Mouse (Mus musculus) embryonic fibroblast, embryonic 13.5 days (primary cell): ENCODE data around the gene Thada. TPM values are rescaled to one million over a fixed set of nuclear protein-coding genes. Genes with fewer than 3 reads are reported as not detected.

ENCODE experiments used
- H3K27ac ChIP-seq: 2 replicates; pipeline ENCODE4 v1.5.1; 2012; ENCODE audit warnings: low read length, control low read depth, inconsistent platforms; ENCODE audit not compliant: insufficient read depth
- H3K4me1 ChIP-seq: 2 replicates; pipeline ENCODE4 v1.6.1; 2011; ENCODE audit warnings: low read length; ENCODE audit not compliant: control insufficient read depth, insufficient read depth
- H3K4me3 ChIP-seq: 2 replicates; pipeline ENCODE4 v1.5.1; 2011; ENCODE audit warnings: mild to moderate bottlenecking, control low read depth, low read length; ENCODE audit not compliant: insufficient read depth
- CTCF ChIP-seq: IDR thresholded peaks from 2 replicates; pipeline ENCODE4 v1.5.1; 2011; ENCODE audit warnings: mild to moderate bottlenecking, control low read depth, low read length, moderate library complexity, borderline replicate concordance; ENCODE audit not compliant: insufficient read depth
- POLR2A ChIP-seq: IDR thresholded peaks from 2 replicates; pipeline ENCODE4 v1.6.1; 2011; ENCODE audit warnings: low read depth, mild to moderate bottlenecking, control low read depth, low read length, moderate library complexity
- polyA plus RNA-seq: library from polyadenylated mRNA; stranded (reverse); fragments of >200 nt; gene quantifications from 2 replicates; pipeline ENCODE4 v1.2.4, GENCODE M21; 2011; ENCODE audit warnings: low read depth; ENCODE audit not compliant: missing spikeins, insufficient read length

Gene Thada
- polyA plus RNA-seq, 1 experiment, result 20.3 TPM

DNA sequence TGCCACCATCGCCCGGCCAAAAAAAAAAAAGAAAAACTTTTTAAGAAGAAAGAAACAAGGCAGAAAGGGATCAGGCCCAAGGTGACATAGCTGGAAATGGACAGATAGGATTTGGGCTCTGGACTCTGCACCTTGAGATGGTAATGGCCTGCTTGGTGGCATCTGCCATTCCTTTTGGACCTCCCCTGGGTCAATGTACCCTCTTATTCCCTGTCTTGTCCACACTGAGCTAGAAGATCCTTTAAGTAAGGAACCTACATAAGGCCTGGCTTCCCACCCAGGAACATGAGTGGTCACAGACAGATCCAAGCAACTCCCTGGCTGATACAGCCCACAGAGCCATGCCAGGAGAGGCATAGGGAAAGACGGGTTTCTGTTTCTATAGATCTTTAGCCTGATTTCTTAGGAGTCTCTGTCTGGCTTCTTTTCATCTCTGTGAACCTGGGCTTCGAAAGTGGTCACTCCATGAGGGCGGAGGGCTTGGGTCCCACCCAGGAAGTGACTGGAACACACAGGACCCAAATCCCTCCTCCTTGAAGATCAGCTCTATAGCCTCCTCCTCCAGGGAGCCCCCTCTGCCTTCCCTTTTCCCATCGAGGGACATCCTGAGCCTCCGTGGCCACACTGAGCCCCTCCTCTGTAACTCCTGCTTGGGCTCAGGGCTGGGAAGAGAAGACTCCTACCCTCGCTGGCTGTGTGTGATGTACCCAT lies 310.3 kb downstream of the Thada start:
- Histone ChIP-seq H3K4me1 (no peaks in the 10 kb centered on the region), H3K27ac (no peak overlapping the region)
- no peak for TF ChIP-seq POLR2A
- TF ChIP-seq CTCF, result no peak

DNA sequence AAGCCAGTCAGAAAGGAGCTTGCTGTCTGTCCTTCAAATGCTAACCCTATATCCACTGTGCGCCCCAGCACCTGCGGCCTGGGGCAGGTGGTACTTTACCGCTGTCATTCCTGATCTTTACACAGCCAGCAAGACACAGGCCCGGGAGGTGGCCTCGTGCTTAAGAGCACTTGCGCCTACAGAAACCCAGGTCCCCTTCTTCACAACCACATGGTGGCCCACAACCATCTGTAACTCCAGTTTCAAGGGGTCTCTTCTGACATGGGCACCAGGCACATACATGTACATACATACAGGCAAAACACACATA lies 311.0 kb downstream of the Thada start:
- no peak for TF ChIP-seq CTCF
- Histone ChIP-seq H3K4me3 (no peak overlapping the region), H3K27ac (no peak overlapping the region), H3K4me1 (no peaks in the 10 kb centered on the region)

More for the DNA sequence above, 310.3 kb downstream of the Thada start:
- H3K4me3 ChIP-seq, result no peak overlapping the region

DNA sequence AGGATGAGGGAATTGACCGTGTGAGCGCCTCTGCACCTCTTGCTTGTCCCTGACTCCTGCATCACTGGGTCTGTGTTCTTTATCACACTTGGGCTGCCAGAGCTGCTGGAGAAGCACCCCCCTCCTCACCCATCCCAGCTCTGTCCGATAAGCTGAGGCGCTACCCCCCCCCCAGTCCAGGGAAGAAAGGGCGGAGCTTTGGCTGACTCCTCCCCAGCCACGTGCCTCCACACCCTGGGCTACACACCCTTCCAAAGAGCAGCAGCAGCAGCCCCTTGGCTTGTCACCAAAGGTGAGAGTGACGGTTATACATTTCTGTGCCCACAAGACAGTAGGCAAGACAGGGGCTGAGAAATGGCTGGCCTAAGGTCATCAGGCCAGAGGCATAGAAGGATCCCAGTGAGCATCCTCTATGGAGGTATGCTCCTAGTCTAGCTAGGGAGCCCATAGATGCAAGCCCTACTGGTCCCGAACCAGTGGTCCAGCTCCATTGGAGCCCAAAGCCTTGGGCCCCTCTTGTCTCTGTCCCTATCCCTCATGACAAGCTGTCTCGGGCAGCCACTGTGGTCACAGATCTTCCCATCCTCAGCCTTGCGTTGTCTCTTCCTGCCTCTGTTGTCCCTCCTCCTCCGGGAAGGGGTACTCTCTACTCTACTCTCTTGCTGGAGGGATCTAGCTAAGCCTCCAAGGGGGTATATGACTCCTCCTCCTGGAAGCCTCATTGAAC lies 311.5 kb downstream of the Thada start:
- TF ChIP-seq CTCF, result no peak
- no peak for TF ChIP-seq POLR2A
- Histone ChIP-seq H3K4me3 (no peak overlapping the region), H3K27ac (no peak overlapping the region), H3K4me1 (no peaks in the 10 kb centered on the region)

DNA sequence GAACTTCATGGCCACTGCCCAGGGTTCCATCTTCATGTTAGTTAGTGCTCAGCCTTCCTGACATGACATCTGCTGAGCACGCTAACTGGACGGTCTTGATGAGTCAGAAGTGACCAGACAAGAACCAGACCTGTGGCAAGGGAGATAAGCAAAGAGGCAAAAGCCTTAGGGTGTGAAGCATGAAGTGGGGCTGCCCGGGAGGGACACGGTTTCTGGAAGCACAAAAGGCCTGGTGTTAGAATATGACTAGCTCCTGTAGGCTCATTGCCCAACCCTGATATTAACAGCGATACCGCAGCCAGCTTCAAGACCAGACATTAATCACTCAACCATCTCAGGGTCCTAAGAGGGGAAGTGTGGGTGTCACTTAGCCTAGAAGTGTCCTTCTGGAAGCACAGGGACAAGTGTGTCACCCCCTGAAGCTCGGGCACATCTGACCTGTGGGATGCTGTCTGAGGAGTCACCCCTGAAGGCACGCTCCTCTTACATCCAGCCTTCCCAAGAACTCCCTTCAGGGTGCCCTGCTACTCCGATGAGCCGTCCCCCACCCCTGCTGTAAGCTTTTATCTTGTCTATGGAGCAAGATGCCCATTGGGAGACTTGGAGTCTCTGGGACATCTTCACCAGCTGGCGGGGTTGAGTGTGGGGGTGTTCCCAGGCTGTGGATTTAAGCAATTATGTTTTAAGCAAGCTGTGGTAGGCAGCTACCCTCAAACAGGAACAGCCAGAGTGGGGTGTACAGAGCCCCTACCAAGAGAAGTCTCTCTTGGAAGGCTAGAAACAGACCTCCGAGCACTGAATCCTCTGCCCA lies 312.8 kb downstream of the Thada start:
- Histone ChIP-seq H3K4me3 (no peak overlapping the region), H3K4me1 (0 out of 2 replicates have a peak, but pooled peaks cover 3% of the 10 kb centered on the region), H3K27ac (no peak overlapping the region)
- TF ChIP-seq POLR2A (no peak), CTCF (no peak)

DNA sequence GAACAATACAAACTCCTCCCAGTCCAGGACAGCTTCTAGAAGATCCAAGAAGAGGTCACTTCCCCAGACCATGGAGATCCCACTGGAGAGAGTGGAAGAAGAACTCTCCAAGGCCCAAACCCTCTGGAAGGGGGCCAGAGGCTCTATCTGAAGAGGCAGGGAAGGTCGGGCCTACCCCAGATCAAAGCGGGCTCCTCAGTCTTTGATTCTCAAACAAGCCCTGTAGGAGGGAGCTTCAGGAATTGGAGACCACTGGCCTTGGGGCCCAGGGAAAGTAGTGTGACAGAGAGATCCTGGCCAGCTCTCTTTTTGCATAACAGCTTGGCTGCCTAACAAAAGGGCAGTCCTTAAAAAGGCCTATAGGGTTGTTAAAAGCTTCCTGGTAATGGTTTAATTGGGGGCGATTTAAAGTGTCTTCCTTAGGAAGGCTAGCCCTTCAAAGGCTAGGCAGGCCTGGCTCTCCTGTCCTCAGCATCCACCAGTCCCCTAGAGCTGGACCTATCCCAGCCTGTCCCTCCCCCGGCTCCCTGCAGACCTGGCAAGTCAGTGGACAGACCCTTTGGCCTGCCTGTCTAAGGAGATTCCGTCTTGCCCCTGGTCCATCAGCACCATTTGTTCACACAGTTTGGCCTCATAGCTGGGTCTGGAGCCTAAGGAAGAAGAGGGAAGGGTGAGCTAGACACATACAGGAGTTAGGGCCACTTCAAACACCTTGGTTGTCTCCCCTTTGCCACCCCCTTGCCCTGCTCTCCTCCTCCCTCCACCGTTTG lies 313.6 kb downstream of the Thada start:
- TF ChIP-seq CTCF (no peak), POLR2A (no peak)
- no peak overlapping the region for H3K27ac ChIP-seq
- no peak overlapping the region for H3K4me3 ChIP-seq
- 0 out of 2 replicates have a peak, but pooled peaks cover 5% of the 10 kb centered on the region for H3K4me1 ChIP-seq

DNA sequence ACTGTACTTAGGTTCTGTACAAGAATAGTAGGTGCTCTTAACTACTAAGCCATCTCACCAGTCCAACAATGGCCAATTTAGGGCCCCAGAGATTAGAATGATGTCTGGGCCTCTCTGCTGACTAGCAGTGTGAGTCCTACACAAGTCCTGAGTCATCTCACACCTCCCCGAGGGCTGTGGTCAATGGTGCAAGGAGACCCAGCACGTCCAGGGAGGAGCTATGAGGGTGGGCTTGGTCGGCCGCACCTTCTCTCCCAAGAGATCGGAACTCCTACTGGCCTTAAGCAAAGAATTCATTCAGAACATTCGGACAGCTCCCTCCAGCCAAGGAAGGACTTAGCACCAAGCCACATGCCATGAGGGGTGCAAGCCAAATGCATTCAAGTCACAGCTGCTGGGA lies 314.7 kb downstream of the Thada start:
- no peak overlapping the region for H3K27ac ChIP-seq
- H3K4me1 ChIP-seq, result 0 out of 2 replicates have a peak, but pooled peaks cover 5% of the 10 kb centered on the region
- H3K4me3 ChIP-seq, result no peak overlapping the region
- TF ChIP-seq CTCF, result no peak
- no peak for TF ChIP-seq POLR2A

DNA sequence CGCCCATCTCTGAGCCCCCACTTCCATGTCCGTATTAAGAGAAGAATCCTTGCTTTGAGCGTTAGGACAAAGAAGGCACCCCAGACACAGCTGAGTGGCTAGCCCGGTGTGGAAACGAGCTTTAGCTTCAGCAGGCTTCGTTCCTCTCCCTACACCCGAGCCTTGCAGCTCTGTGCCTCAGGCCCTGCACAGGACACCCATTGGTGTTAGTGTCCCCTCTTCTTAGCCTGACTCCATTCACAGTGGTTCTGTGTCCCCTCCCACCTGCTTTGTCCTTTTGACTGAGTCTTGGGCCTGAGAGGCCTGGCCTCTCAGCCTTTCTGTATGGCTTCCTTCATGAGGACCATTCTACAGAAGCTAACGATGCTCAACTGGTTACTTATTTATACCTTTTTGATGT lies 315.7 kb downstream of the Thada start:
- peaks cover 8% of the 10 kb centered on the region; the same call in 1 of the 2 replicates for H3K4me1 ChIP-seq
- H3K4me3 ChIP-seq, result no peak overlapping the region
- TF ChIP-seq CTCF, result no peak
- no peak for TF ChIP-seq POLR2A
- no peak overlapping the region for H3K27ac ChIP-seq

DNA sequence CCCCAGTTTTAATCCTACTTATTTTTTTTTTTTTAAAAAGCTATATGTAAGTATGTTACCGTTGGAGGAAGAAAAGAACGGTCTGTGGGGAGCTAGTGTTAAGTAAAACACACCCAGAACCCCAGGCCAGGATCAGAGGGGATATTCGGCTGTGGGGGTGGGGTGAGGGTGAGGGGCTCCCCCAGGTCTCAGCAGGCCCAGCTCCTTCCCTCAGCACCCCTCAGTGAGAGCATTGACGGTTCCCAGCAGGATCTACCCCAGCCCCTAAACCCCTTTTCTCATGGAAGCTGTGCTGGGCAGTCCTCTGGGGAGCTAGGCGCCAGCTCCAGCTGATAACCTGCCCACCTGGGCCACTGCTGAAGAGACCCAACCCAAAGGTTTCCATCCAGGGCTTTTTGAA lies 316.4 kb downstream of the Thada start:
- Histone ChIP-seq H3K4me1 (peaks cover 8% of the 10 kb centered on the region; the same call in 1 of the 2 replicates), H3K4me3 (no peak overlapping the region), H3K27ac (peak overlapping the region; percentile 84)
- TF ChIP-seq CTCF (no peak), POLR2A (no peak)
